Mouse (Mus musculus) liver, postnatal 0 days (tissue): ENCODE data around the gene Tmem106b.

ENCODE experiments used
- CTCF ChIP-seq: sonication (generic); IDR thresholded peaks from 2 replicates; pipeline ENCODE4 v1.5.1; 2016; ENCODE audit warnings: antibody characterized with exemption, low read depth
- EP300 ChIP-seq: IDR thresholded peaks from 2 replicates; pipeline ENCODE4 v1.6.1; 2016; ENCODE audit warnings: antibody characterized with exemption, low read depth, mild to moderate bottlenecking

DNA sequence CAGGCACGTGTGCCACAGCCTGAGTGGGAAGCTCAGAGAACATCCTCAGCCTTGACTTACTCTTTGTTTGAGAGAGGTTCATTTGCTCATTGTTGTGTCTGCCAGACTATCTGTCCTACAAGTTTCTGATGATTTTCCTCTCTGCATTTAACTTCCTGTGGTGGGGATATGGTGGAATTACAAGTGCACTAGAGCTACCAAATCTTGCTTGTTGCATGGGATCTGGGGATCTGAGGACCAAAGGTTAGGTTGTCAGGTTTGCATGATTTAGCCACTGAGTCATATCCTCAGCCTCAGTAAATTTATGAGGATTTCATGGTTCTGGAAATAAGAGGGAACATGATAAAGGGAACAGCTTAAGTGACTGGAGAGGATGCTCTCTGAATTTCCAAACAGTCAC is 39.1 kb downstream of the Tmem106b start:
- no peak for TF ChIP-seq CTCF
- no peak for TF ChIP-seq EP300
